Mouse (Mus musculus) naive thymus-derived CD4-positive, alpha-beta T cell, adult 5 months (primary cell): ENCODE data around the gene Ms4a13. TPM values are rescaled to one million over a fixed set of nuclear protein-coding genes. Genes with fewer than 3 reads are reported as not detected.

Experiments
- polyA plus RNA-seq: library from polyadenylated mRNA; unstranded; fragments of 100-300 nt; shearing (Covaris generic); gene quantifications from one replicate; pipeline ENCODE4 v1.2.1, GENCODE M21; 2017

The Ms4a13 gene
- not detected for polyA plus RNA-seq

GRCm38 (mm10) chr19:11196546-11196945 lies at the start of gene Ms4a13:
Gene Ms4a13, minus strand, starts transcription at chr19:11196737.

GRCm38 (mm10) chr19:11232348-11232747 lies 35.8 kb upstream of the Ms4a13 start, which contains the start of gene Ms4a12:
Gene Ms4a12, minus strand, starts transcription at chr19:11232448.

GRCm38 (mm10) chr19:11165172-11165571 lies 31.4 kb downstream of the Ms4a13 start, which contains the start of gene 1700025F22Rik:
Gene 1700025F22Rik, minus strand, starts transcription at chr19:11165320.

GRCm38 (mm10) chr19:11130776-11131175 lies 65.8 kb downstream of the Ms4a13 start, which contains the start of gene 1700017D01Rik:
Gene 1700017D01Rik, minus strand, starts transcription at chr19:11130876.

Other genes with a start within 250 kb of the Ms4a13 start
- gene Ccdc86, start 247.5 kb downstream of the Ms4a13 start, polyA plus RNA-seq = 18.8 TPM
- not detected for gene Ms4a10, start 222.1 kb downstream of the Ms4a13 start, polyA plus RNA-seq
- not detected for gene Ms4a15, start 203.5 kb downstream of the Ms4a13 start, polyA plus RNA-seq
- gene Ms4a18, start 178.7 kb downstream of the Ms4a13 start, polyA plus RNA-seq = not detected
- gene Ms4a8a, start 115.6 kb downstream of the Ms4a13 start, polyA plus RNA-seq = not detected
- not detected for gene 1700017D01Rik, start 65.9 kb downstream of the Ms4a13 start, polyA plus RNA-seq
- gene 1700025F22Rik, start 31.4 kb downstream of the Ms4a13 start, polyA plus RNA-seq = not detected
- gene Ms4a12, start 35.7 kb upstream of the Ms4a13 start, polyA plus RNA-seq = not detected
- gene Ms4a1, start 69.5 kb upstream of the Ms4a13 start, polyA plus RNA-seq = not detected
- gene Ms4a5, start 87.1 kb upstream of the Ms4a13 start, polyA plus RNA-seq = not detected
- gene Ms4a14, start 117.7 kb upstream of the Ms4a13 start, polyA plus RNA-seq = not detected
- gene Ms4a7, start 139.4 kb upstream of the Ms4a13 start, polyA plus RNA-seq = not detected
- 1.6 TPM for gene Ms4a4a, start 178.8 kb upstream of the Ms4a13 start, polyA plus RNA-seq
- 21.3 TPM for gene Ms4a4c, start 208.0 kb upstream of the Ms4a13 start, polyA plus RNA-seq
- 1,590 TPM for gene Ms4a4b, start 246.8 kb upstream of the Ms4a13 start, polyA plus RNA-seq